Mouse (Mus musculus) neutrophil, adult 65 days (primary cell): ENCODE data around the gene Sgip1. TPM values are rescaled to one million over a fixed set of nuclear protein-coding genes. Genes with fewer than 3 reads are reported as not detected.

Source experiments
- total RNA-seq: library from RNA; stranded (reverse); gene quantifications from 2 replicates; pipeline ENCODE4 v1.2.4, GENCODE M21; 2023

The Sgip1 gene
- total RNA-seq = 0.23 and 0.73 TPM in 2 replicates

DNA sequence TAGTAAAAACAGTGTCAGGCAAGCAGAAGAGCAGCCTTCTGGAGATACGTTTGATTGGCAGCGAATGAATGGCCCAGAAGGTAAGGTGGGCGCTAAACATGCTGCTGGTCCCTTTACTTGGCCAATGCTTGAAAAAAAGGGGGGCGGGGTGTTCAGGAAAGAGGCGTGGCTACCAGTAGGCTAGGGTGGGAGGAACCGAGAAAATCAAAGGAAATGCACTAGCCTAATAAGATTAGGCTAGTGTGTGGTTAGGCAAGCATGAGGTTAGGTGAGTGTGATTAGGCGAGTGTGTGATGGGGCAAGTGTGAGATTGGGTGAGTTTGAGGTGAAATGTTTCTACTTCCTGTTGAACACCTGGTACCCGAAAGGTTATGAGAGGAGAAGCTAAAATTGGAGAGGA lies at the start of gene Sgip1:
Sgip1 (plus strand) TSS at position 11 of the 400 bp plus-strand sequence.

DNA sequence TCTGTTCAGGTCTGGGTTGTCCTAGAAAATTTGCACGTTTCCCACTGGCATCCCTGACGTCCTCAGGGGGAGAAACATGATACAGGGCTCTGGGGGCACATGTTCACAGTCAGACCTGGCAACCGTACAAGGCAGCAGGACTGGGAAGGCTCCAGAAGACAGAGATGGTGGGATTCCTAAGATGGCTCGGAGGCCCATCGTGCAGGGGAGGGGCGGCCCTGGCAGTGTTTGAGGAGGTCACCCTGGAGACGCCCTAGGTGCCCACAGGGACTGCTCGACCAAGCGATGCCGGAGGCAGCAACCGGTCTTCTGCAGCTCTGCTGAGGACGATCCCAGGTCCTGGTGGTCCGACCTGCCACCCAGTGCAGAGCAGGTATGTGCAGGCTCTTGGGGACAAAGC lies 237.3 kb downstream of the Sgip1 start, which contains the start of gene Tctex1d1:
Tctex1d1 (plus strand) TSS at position 167 of the 400 bp plus-strand sequence.

Other genes with a start within 250 kb of the Sgip1 start
- 1.0 TPM in 1 of 2 replicates, not detected in the other for gene Tctex1d1, start 237.3 kb downstream of the Sgip1 start, total RNA-seq